Mouse (Mus musculus) telencephalon, adult 2 months (tissue): ENCODE measurements around the gene Tbc1d2b.

Experiments used
- DNase-seq: peaks from one replicate; pipeline ENCODE4 v3.0.0-alpha.2; 2011; ENCODE audit warnings: low read depth, low spot score

Tbc1d2b gene

GRCm38 (mm10) chr9:90265322-90266039 is 5.1 kb downstream of the Tbc1d2b start:
- DNase-seq, result no peak

- no peak for DNase-seq
Observed at GRCm38 (mm10) chr9:90263340-90263679, 7.3 kb downstream of the Tbc1d2b start.

GRCm38 (mm10) chr9:90262591-90263339 is 7.8 kb downstream of the Tbc1d2b start:
- no peak for DNase-seq

GRCm38 (mm10) chr9:90262063-90262462 is 8.5 kb downstream of the Tbc1d2b start:
- no peak for DNase-seq

- DNase-seq, result no peak
Observed at GRCm38 (mm10) chr9:90260600-90261375, 9.8 kb downstream of the Tbc1d2b start.

- no peak for DNase-seq
Observed at GRCm38 (mm10) chr9:90260079-90260478, 10.5 kb downstream of the Tbc1d2b start.

GRCm38 (mm10) chr9:90259400-90259950 is 11.1 kb downstream of the Tbc1d2b start:
- no peak for DNase-seq

- no peak for DNase-seq
Observed at GRCm38 (mm10) chr9:90257754-90258531, 12.7 kb downstream of the Tbc1d2b start.

GRCm38 (mm10) chr9:90257220-90257619 is 13.4 kb downstream of the Tbc1d2b start:
- DNase-seq, result no peak

- DNase-seq, result no peak
Observed at GRCm38 (mm10) chr9:90255844-90256405, 14.7 kb downstream of the Tbc1d2b start.

GRCm38 (mm10) chr9:90253181-90253580 is 17.4 kb downstream of the Tbc1d2b start:
- DNase-seq, result no peak

GRCm38 (mm10) chr9:90250964-90251750 is 19.4 kb downstream of the Tbc1d2b start:
- DNase-seq, result no peak

- no peak for DNase-seq
Observed at GRCm38 (mm10) chr9:90250141-90250775, 20.3 kb downstream of the Tbc1d2b start.

- no peak for DNase-seq
Observed at GRCm38 (mm10) chr9:90249036-90249435, 21.6 kb downstream of the Tbc1d2b start.

GRCm38 (mm10) chr9:90248326-90248725 is 22.3 kb downstream of the Tbc1d2b start:
- no peak for DNase-seq

GRCm38 (mm10) chr9:90247316-90247715 is 23.3 kb downstream of the Tbc1d2b start:
- no peak for DNase-seq

- no peak for DNase-seq
Observed at GRCm38 (mm10) chr9:90245781-90246180, 24.8 kb downstream of the Tbc1d2b start.

- DNase-seq, result no peak
Observed at GRCm38 (mm10) chr9:90245206-90245605, 25.4 kb downstream of the Tbc1d2b start.

GRCm38 (mm10) chr9:90244301-90245151 is 26.1 kb downstream of the Tbc1d2b start:
- no peak for DNase-seq
